Mouse (Mus musculus): ENCODE measurements around the gene Trim2. TPM values are rescaled to one million over a fixed set of nuclear protein-coding genes. Genes with fewer than 3 reads are reported as not detected.

The Trim2 gene
- total and polyA plus RNA-seq, 2 experiments from 2014 or later, result 149 to 291 TPM

- TF ChIP-seq CTCF (IDR thresholded peaks at IDR 0.05), result no peak
- H3K4me2 ChIP-seq (ENCODE audit: low read depth, low read length, poor library complexity, severe bottlenecking), result no peak overlapping the region
- no peak for ATAC-seq (ENCODE audit: low FRiP score)
Observed at GRCm38 (mm10) chr3:84275124-84275523, 31.6 kb downstream of the Trim2 start.

GRCm38 (mm10) chr3:84272293-84273015 lies 34.2 kb downstream of the Trim2 start:
- WGBS, result 82% methylated on average over 10 of the region's 10 CpGs
- Histone ChIP-seq H3K9ac (replicated peaks; ENCODE audit: low read length, poor library complexity, severe bottlenecking) (no peak overlapping the region), H3K4me1 (ENCODE audit: insufficient read depth, low read length) (0 out of 2 replicates have a peak, but pooled peaks cover 2% of the 10 kb centered on the region), H3K27ac (ENCODE audit: low read depth, low read length) (no peak overlapping the region), H3K4me2 (ENCODE audit: low read depth, low read length, poor library complexity, severe bottlenecking) (no peak overlapping the region), H3K36me3 (ENCODE audit: insufficient read depth, low read length) (no peaks in the 10 kb centered on the region), H3K9me3 (ENCODE audit: low read length) (no peaks in the 10 kb centered on the region), H3K4me3 (ENCODE audit: low read depth, low read length) (no peak overlapping the region), H3K27me3 (ENCODE audit: insufficient read depth, low read length) (no peaks in the 10 kb centered on the region)
- TF ChIP-seq CTCF (IDR thresholded peaks at IDR 0.05), result no peak
- no peak for DNase-seq (ENCODE audit: low spot score)
- no peak for ATAC-seq (ENCODE audit: low FRiP score)

More at GRCm38 (mm10) chr3:84275124-84275523, 31.6 kb downstream of the Trim2 start:
- Histone ChIP-seq H3K27me3 (ENCODE audit: insufficient read depth, low read length) (no peaks in the 10 kb centered on the region), H3K9ac (replicated peaks; ENCODE audit: low read length, poor library complexity, severe bottlenecking) (no peak overlapping the region), H3K36me3 (ENCODE audit: insufficient read depth, low read length) (no peaks in the 10 kb centered on the region), H3K4me1 (ENCODE audit: insufficient read depth, low read length) (no peaks in the 10 kb centered on the region), H3K27ac (ENCODE audit: low read depth, low read length) (no peak overlapping the region), H3K4me3 (ENCODE audit: low read depth, low read length) (no peak overlapping the region), H3K9me3 (ENCODE audit: low read length) (no peaks in the 10 kb centered on the region)
- WGBS, result 50% methylated on average over 4 of the region's 4 CpGs
- DNase-seq (ENCODE audit: low spot score), result no peak

- no peak overlapping the region for H3K27ac ChIP-seq (ENCODE audit: low read depth, low read length)
- 88% methylated on average over 10 of the region's 10 CpGs for WGBS
- no peak overlapping the region for H3K4me3 ChIP-seq (ENCODE audit: low read depth, low read length)
- H3K27me3 ChIP-seq (ENCODE audit: insufficient read depth, low read length), result no peaks in the 10 kb centered on the region
- DNase-seq (ENCODE audit: low spot score), result no peak
- 0 out of 2 replicates have a peak, but pooled peaks cover 2% of the 10 kb centered on the region for H3K4me1 ChIP-seq (ENCODE audit: insufficient read depth, low read length)
- H3K9me3 ChIP-seq (ENCODE audit: low read length), result no peaks in the 10 kb centered on the region
- no peaks in the 10 kb centered on the region for H3K36me3 ChIP-seq (ENCODE audit: insufficient read depth, low read length)
- ATAC-seq (ENCODE audit: low FRiP score), result no peak
- H3K4me2 ChIP-seq (ENCODE audit: low read depth, low read length, poor library complexity, severe bottlenecking), result no peak overlapping the region
- TF ChIP-seq CTCF (IDR thresholded peaks at IDR 0.05), result no peak
- no peak overlapping the region for H3K9ac ChIP-seq (replicated peaks; ENCODE audit: low read length, poor library complexity, severe bottlenecking)
Observed at GRCm38 (mm10) chr3:84271794-84272193, 34.9 kb downstream of the Trim2 start.

DNA sequence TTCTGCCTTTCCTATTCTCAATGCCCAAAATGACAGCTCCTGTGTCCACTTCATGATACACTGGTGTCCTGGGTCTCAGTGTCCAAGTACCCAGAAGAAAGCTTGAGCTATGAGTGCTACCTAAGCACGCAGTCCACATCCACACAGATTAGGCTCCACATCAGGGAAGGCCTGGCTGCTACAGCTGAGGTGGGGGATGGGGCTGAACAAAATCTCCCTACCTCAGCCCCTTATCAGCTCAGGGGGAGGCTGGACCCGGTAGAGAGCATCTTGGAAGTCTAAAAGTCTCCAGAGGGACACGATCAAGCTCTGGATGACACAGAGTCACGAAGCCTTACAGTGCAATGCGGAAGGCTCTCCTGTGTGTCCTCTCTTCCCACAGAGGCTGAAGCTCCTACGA lies 35.6 kb downstream of the Trim2 start:
- H3K9ac ChIP-seq (replicated peaks; ENCODE audit: low read length, poor library complexity, severe bottlenecking), result no peak overlapping the region
- 54% methylated on average over 6 of the region's 6 CpGs for WGBS
- ATAC-seq (ENCODE audit: low FRiP score), result no peak

GRCm38 (mm10) chr3:84270624-84270995 lies 36.1 kb downstream of the Trim2 start:
- ATAC-seq (ENCODE audit: low FRiP score), result no peak

More for the DNA sequence above, 35.6 kb downstream of the Trim2 start:
- no peaks in the 10 kb centered on the region for H3K27me3 ChIP-seq (ENCODE audit: insufficient read depth, low read length)
- no peak overlapping the region for H3K4me2 ChIP-seq (ENCODE audit: low read depth, low read length, poor library complexity, severe bottlenecking)
- H3K4me3 ChIP-seq (ENCODE audit: low read depth, low read length), result no peak overlapping the region
- no peaks in the 10 kb centered on the region for H3K36me3 ChIP-seq (ENCODE audit: insufficient read depth, low read length)
- H3K27ac ChIP-seq (ENCODE audit: low read depth, low read length), result no peak overlapping the region
- 0 out of 2 replicates have a peak, but pooled peaks cover 2% of the 10 kb centered on the region for H3K4me1 ChIP-seq (ENCODE audit: insufficient read depth, low read length)
- H3K9me3 ChIP-seq (ENCODE audit: low read length), result no peaks in the 10 kb centered on the region
- no peak for DNase-seq (ENCODE audit: low spot score)
- no peak for TF ChIP-seq CTCF (IDR thresholded peaks at IDR 0.05)

GRCm38 (mm10) chr3:84269987-84270623 lies 36.6 kb downstream of the Trim2 start:
- 0 out of 2 replicates have a peak, but pooled peaks have one; percentile 35 for ATAC-seq (ENCODE audit: low FRiP score)
- TF ChIP-seq CTCF (IDR thresholded peaks at IDR 0.05), result no peak

More at GRCm38 (mm10) chr3:84270624-84270995, 36.1 kb downstream of the Trim2 start:
- WGBS, result 12% methylated on average over 3 of the region's 3 CpGs
- DNase-seq (ENCODE audit: low spot score), result no peak
- no peak overlapping the region for H3K4me3 ChIP-seq (ENCODE audit: low read depth, low read length)
- H3K9ac ChIP-seq (replicated peaks; ENCODE audit: low read length, poor library complexity, severe bottlenecking), result no peak overlapping the region
- 0 out of 2 replicates have a peak, but pooled peaks cover 2% of the 10 kb centered on the region for H3K4me1 ChIP-seq (ENCODE audit: insufficient read depth, low read length)
- TF ChIP-seq CTCF (IDR thresholded peaks at IDR 0.05), result no peak
- H3K27ac ChIP-seq (ENCODE audit: low read depth, low read length), result no peak overlapping the region
- no peak overlapping the region for H3K4me2 ChIP-seq (ENCODE audit: low read depth, low read length, poor library complexity, severe bottlenecking)
- no peaks in the 10 kb centered on the region for H3K36me3 ChIP-seq (ENCODE audit: insufficient read depth, low read length)
- no peaks in the 10 kb centered on the region for H3K27me3 ChIP-seq (ENCODE audit: insufficient read depth, low read length)
- H3K9me3 ChIP-seq (ENCODE audit: low read length), result no peaks in the 10 kb centered on the region

More at GRCm38 (mm10) chr3:84269987-84270623, 36.6 kb downstream of the Trim2 start:
- Histone ChIP-seq H3K9ac (replicated peaks; ENCODE audit: low read length, poor library complexity, severe bottlenecking) (no peak overlapping the region), H3K36me3 (ENCODE audit: insufficient read depth, low read length) (no peaks in the 10 kb centered on the region), H3K27ac (ENCODE audit: low read depth, low read length) (no peak overlapping the region), H3K4me1 (ENCODE audit: insufficient read depth, low read length) (0 out of 2 replicates have a peak, but pooled peaks cover 2% of the 10 kb centered on the region), H3K27me3 (ENCODE audit: insufficient read depth, low read length) (no peaks in the 10 kb centered on the region), H3K4me3 (ENCODE audit: low read depth, low read length) (no peak overlapping the region), H3K9me3 (ENCODE audit: low read length) (no peaks in the 10 kb centered on the region), H3K4me2 (ENCODE audit: low read depth, low read length, poor library complexity, severe bottlenecking) (no peak overlapping the region)
- DNase-seq (ENCODE audit: low spot score), result no peak
- WGBS, result 22% methylated on average over 13 of the region's 13 CpGs
